Mouse (Mus musculus) embryonic facial prominence, embryonic 14.5 days (tissue): ENCODE results near the gene Dusp28. TPM values are rescaled to one million over a fixed set of nuclear protein-coding genes. Genes with fewer than 3 reads are reported as not detected.
A peak's percentile ranks its signal among the peaks of the same experiment; 100 is the strongest.

Experiments used
- ATAC-seq: fragments of 200-750 bp; cut with Nextera tagmentation; 2 replicates; pipeline ENCODE4 v1.8.0; 2017; ENCODE audit warnings: low read depth, moderate number of reproducible peaks, moderate TSS enrichment
- DNase-seq: peaks from one replicate; pipeline ENCODE4 v3.0.0-alpha.2; 2015; ENCODE audit warnings: low spot score
- H3K27ac ChIP-seq: fragments of 300-500 bp; sonication (generic); replicated peaks from 2 replicates; pipeline ENCODE4 v1.5.1; 2014; ENCODE audit warnings: low read depth, mild to moderate bottlenecking, low read length, moderate library complexity
- H3K27me3 ChIP-seq: fragments of 300-500 bp; sonication (generic); replicated peaks from 2 replicates; pipeline ENCODE4 v1.6.1; 2014; ENCODE audit warnings: low read length; ENCODE audit not compliant: control insufficient read depth, insufficient read depth
- H3K36me3 ChIP-seq: fragments of 300-500 bp; sonication (generic); 2 replicates; pipeline ENCODE4 v1.6.1; 2014; ENCODE audit warnings: low read length, mixed read lengths; ENCODE audit not compliant: control insufficient read depth, insufficient read depth
- H3K4me1 ChIP-seq: fragments of 300-500 bp; sonication (generic); 2 replicates; pipeline ENCODE4 v1.6.1; 2014; ENCODE audit warnings: antibody characterized with exemption, low read length; ENCODE audit not compliant: control insufficient read depth, insufficient read depth
- H3K4me2 ChIP-seq: fragments of 300-500 bp; sonication (generic); 2 replicates; pipeline ENCODE4 v1.6.1; 2014; ENCODE audit warnings: low read depth, mild to moderate bottlenecking, low read length, moderate library complexity, mixed read lengths
- H3K4me3 ChIP-seq: fragments of 300-500 bp; sonication (generic); 2 replicates; pipeline ENCODE4 v1.5.1; 2014; ENCODE audit warnings: low read depth, mild to moderate bottlenecking, low read length
- H3K9ac ChIP-seq: fragments of 300-500 bp; sonication (generic); 2 replicates; pipeline ENCODE4 v1.6.1; 2014; ENCODE audit warnings: low read depth, mild to moderate bottlenecking, low read length, moderate library complexity, mixed read lengths
- H3K9me3 ChIP-seq: fragments of 300-500 bp; sonication (generic); 2 replicates; pipeline ENCODE4 v1.6.1; 2016; ENCODE audit warnings: low read length; ENCODE audit not compliant: control insufficient read depth
- WGBS: fragments of 180-500 bp; shearing (Covaris S2); extraction: QIAGEN DNeasy Blood & Tissue Kit; methylation state at CpG from one replicate; pipeline ENCODE4 v1.1.7; 2014; 5-methylcytosine and 5-hydroxymethylcytosine counted together
- polyA plus RNA-seq: library from polyadenylated mRNA; unstranded; fragments of >200 nt; fragmentation: Nextera tagmentation; extraction: Ambion mirVana; gene quantifications from 2 replicates; pipeline ENCODE4 v1.2.1, GENCODE M21; 2014

Gene Dusp28
- polyA plus RNA-seq, 1 experiment from 2014 or later = 7.0 TPM

GRCm38 (mm10) chr1:92877431-92877978 lies 29.3 kb upstream of the Dusp28 start:
- no peak for ATAC-seq
- Histone ChIP-seq H3K36me3 (no peaks in the 10 kb centered on the region), H3K4me3 (no peak overlapping the region), H3K9me3 (no peaks in the 10 kb centered on the region), H3K4me1 (no peaks in the 10 kb centered on the region), H3K9ac (no peak overlapping the region), H3K27ac (no peak overlapping the region), H3K4me2 (no peak overlapping the region), H3K27me3 (no peaks in the 10 kb centered on the region)
- peak; percentile 48 for DNase-seq
- WGBS = 48% methylated on average over 12 of the region's 12 CpGs

- Histone ChIP-seq H3K9ac (no peak overlapping the region), H3K9me3 (no peaks in the 10 kb centered on the region), H3K27me3 (no peaks in the 10 kb centered on the region), H3K4me2 (no peak overlapping the region), H3K4me3 (no peak overlapping the region), H3K27ac (no peak overlapping the region), H3K4me1 (no peaks in the 10 kb centered on the region), H3K36me3 (no peaks in the 10 kb centered on the region)
- DNase-seq (no peak), ATAC-seq (no peak)
- 81% methylated on average over 13 of the region's 13 CpGs for WGBS
These were observed 28.6 kb upstream of the Dusp28 start for GRCm38 (mm10) chr1:92878066-92878741.

GRCm38 (mm10) chr1:92879266-92879665 lies 27.5 kb upstream of the Dusp28 start:
- no peak overlapping the region for H3K9ac ChIP-seq
- no peaks in the 10 kb centered on the region for H3K27me3 ChIP-seq
- H3K27ac ChIP-seq = no peak overlapping the region
- no peak for DNase-seq
- no peaks in the 10 kb centered on the region for H3K9me3 ChIP-seq
- no peak overlapping the region for H3K4me2 ChIP-seq
- 83% methylated on average over 12 of the region's 12 CpGs for WGBS
- no peaks in the 10 kb centered on the region for H3K36me3 ChIP-seq
- H3K4me3 ChIP-seq = no peak overlapping the region
- H3K4me1 ChIP-seq = no peaks in the 10 kb centered on the region
- no peak for ATAC-seq

GRCm38 (mm10) chr1:92880101-92880500 lies 26.7 kb upstream of the Dusp28 start:
- DNase-seq (no peak), ATAC-seq (no peak)
- Histone ChIP-seq H3K27ac (no peak overlapping the region), H3K9me3 (no peaks in the 10 kb centered on the region), H3K36me3 (no peaks in the 10 kb centered on the region), H3K9ac (no peak overlapping the region), H3K4me1 (no peaks in the 10 kb centered on the region), H3K4me2 (no peak overlapping the region), H3K4me3 (no peak overlapping the region), H3K27me3 (no peaks in the 10 kb centered on the region)
- 67% methylated on average over 5 of the region's 5 CpGs for WGBS

- no peak for DNase-seq
- H3K27me3 ChIP-seq = no peaks in the 10 kb centered on the region
- H3K4me3 ChIP-seq = no peak overlapping the region
- no peak for ATAC-seq
- no peak overlapping the region for H3K9ac ChIP-seq
- H3K27ac ChIP-seq = no peak overlapping the region
- H3K9me3 ChIP-seq = no peaks in the 10 kb centered on the region
- H3K36me3 ChIP-seq = no peaks in the 10 kb centered on the region
- no peak overlapping the region for H3K4me2 ChIP-seq
- no peaks in the 10 kb centered on the region for H3K4me1 ChIP-seq
- WGBS = 88% methylated on average over 6 of the region's 6 CpGs
These were observed 24.8 kb upstream of the Dusp28 start for GRCm38 (mm10) chr1:92881982-92882381.

GRCm38 (mm10) chr1:92888901-92889655 lies 17.7 kb upstream of the Dusp28 start:
- no peak for ATAC-seq
- Histone ChIP-seq H3K27me3 (no peaks in the 10 kb centered on the region), H3K27ac (no peak overlapping the region)

GRCm38 (mm10) chr1:92892791-92893190 lies 14.0 kb upstream of the Dusp28 start:
- Histone ChIP-seq H3K4me1 (no peaks in the 10 kb centered on the region), H3K27me3 (no peaks in the 10 kb centered on the region), H3K36me3 (no peaks in the 10 kb centered on the region), H3K4me2 (no peak overlapping the region), H3K27ac (no peak overlapping the region), H3K4me3 (no peak overlapping the region), H3K9me3 (no peaks in the 10 kb centered on the region), H3K9ac (no peak overlapping the region)
- 58% methylated on average over 3 of the region's 3 CpGs for WGBS
- no peak for ATAC-seq
- DNase-seq = no peak

More at GRCm38 (mm10) chr1:92888901-92889655, 17.7 kb upstream of the Dusp28 start:
- 71% methylated on average over 7 of the region's 7 CpGs for WGBS
- H3K36me3 ChIP-seq = no peaks in the 10 kb centered on the region
- H3K9ac ChIP-seq = no peak overlapping the region
- no peak overlapping the region for H3K4me3 ChIP-seq
- H3K4me2 ChIP-seq = no peak overlapping the region
- no peaks in the 10 kb centered on the region for H3K9me3 ChIP-seq
- H3K4me1 ChIP-seq = no peaks in the 10 kb centered on the region
- no peak for DNase-seq

GRCm38 (mm10) chr1:92893896-92894295 lies 12.9 kb upstream of the Dusp28 start:
- H3K9me3 ChIP-seq = no peaks in the 10 kb centered on the region
- no peak overlapping the region for H3K9ac ChIP-seq
- H3K36me3 ChIP-seq = no peaks in the 10 kb centered on the region
- no peaks in the 10 kb centered on the region for H3K4me1 ChIP-seq
- WGBS = 68% methylated on average over 3 of the region's 3 CpGs
- no peak for DNase-seq
- ATAC-seq = no peak
- no peak overlapping the region for H3K4me3 ChIP-seq
- no peaks in the 10 kb centered on the region for H3K27me3 ChIP-seq
- H3K4me2 ChIP-seq = no peak overlapping the region
- H3K27ac ChIP-seq = no peak overlapping the region
